Mouse (Mus musculus): ENCODE measurements around the gene Bnc2.

Gene Bnc2

GRCm38 (mm10) chr4:84321598-84321997 is 353.5 kb downstream of the Bnc2 start:
- DNase-seq (ENCODE audit: low spot score in 2 of 2), result no peak

GRCm38 (mm10) chr4:84317421-84317820 is 357.7 kb downstream of the Bnc2 start:
- no peak for DNase-seq (ENCODE audit: low spot score in 2 of 2)

- DNase-seq (ENCODE audit: low spot score in 2 of 2), result no peak
Measured at GRCm38 (mm10) chr4:84311371-84311770, 363.7 kb downstream of the Bnc2 start.

- DNase-seq (ENCODE audit: low spot score in 2 of 2), result no peak
Measured at GRCm38 (mm10) chr4:84310851-84311250, 364.2 kb downstream of the Bnc2 start.

- no peak for DNase-seq (ENCODE audit: low spot score in 2 of 2)
Measured at GRCm38 (mm10) chr4:84308226-84308862, 366.7 kb downstream of the Bnc2 start.

- DNase-seq (ENCODE audit: low spot score in 2 of 2), result no peak
Measured at GRCm38 (mm10) chr4:84306928-84307606, 368.0 kb downstream of the Bnc2 start.

- no peak for DNase-seq (ENCODE audit: low spot score in 2 of 2)
Measured at GRCm38 (mm10) chr4:84302949-84303348, 372.1 kb downstream of the Bnc2 start.

- no peak for DNase-seq (ENCODE audit: low spot score in 2 of 2)
Measured at GRCm38 (mm10) chr4:84285153-84285552, 389.9 kb downstream of the Bnc2 start.

- DNase-seq (ENCODE audit: low spot score in 2 of 2), result no peak
Measured at GRCm38 (mm10) chr4:84282651-84283050, 392.4 kb downstream of the Bnc2 start.

GRCm38 (mm10) chr4:84278156-84278555 is 396.9 kb downstream of the Bnc2 start:
- no peak for DNase-seq (ENCODE audit: low spot score in 2 of 2)

GRCm38 (mm10) chr4:84276081-84276480 is 399.0 kb downstream of the Bnc2 start:
- no peak for DNase-seq (ENCODE audit: low spot score in 2 of 2)

GRCm38 (mm10) chr4:84274158-84274557 is 400.9 kb downstream of the Bnc2 start:
- no peak for DNase-seq (ENCODE audit: low spot score in 2 of 2)

GRCm38 (mm10) chr4:84272867-84273266 is 402.2 kb downstream of the Bnc2 start:
- no peak for DNase-seq (ENCODE audit: low spot score in 2 of 2)

GRCm38 (mm10) chr4:84269845-84270244 is 405.2 kb downstream of the Bnc2 start:
- no peak for DNase-seq (ENCODE audit: low spot score in 2 of 2)

GRCm38 (mm10) chr4:84247356-84247755 is 427.7 kb downstream of the Bnc2 start:
- DNase-seq (ENCODE audit: low spot score in 2 of 2), result no peak

GRCm38 (mm10) chr4:84232346-84232745 is 442.7 kb downstream of the Bnc2 start:
- no peak for DNase-seq (ENCODE audit: low spot score in 2 of 2)

GRCm38 (mm10) chr4:84231251-84231650 is 443.8 kb downstream of the Bnc2 start:
- DNase-seq (ENCODE audit: low spot score in 2 of 2), result no peak

- DNase-seq (ENCODE audit: low spot score in 2 of 2), result no peak
Measured at GRCm38 (mm10) chr4:84229189-84229960, 445.7 kb downstream of the Bnc2 start.

- DNase-seq (ENCODE audit: low spot score in 2 of 2), result no peak
Measured at GRCm38 (mm10) chr4:84228551-84228950, 446.5 kb downstream of the Bnc2 start.

Data from right cerebral cortex, adult 2 months (tissue).